Mouse (Mus musculus): Measurements from ENCODE around the gene Utp18.
"Not testable (repeated sequence)": the region's sequence is repeated elsewhere in the genome, so short reads cannot be mapped to it uniquely, and the experiment has no call there.

Utp18 gene

GRCm38 (mm10) chr11:93885572-93886410 is at the start of gene Utp18, which contains the start of gene Mbtd1:
Gene Utp18, minus strand, starts transcription at chr11:93885766.
Gene Mbtd1, plus strand, starts transcription at chr11:93885852.
- in situ Hi-C loops (cut with MboI; ENCODE audit: low pct_unique_long_range_greater_than_20kb in 1 of 2, low sequenced_read_pairs in 2 of 2, unreplicated experiment in 1 of 2), result no loop called here

- in situ Hi-C loops (cut with MboI; ENCODE audit: low pct_unique_long_range_greater_than_20kb in 1 of 2, low sequenced_read_pairs in 2 of 2, unreplicated experiment in 1 of 2), result no loop called here
Observed at GRCm38 (mm10) chr11:93929106-93929505, 43.5 kb upstream of the Utp18 start.

- in situ Hi-C loops (cut with MboI; ENCODE audit: low pct_unique_long_range_greater_than_20kb in 1 of 2, low sequenced_read_pairs in 2 of 2, unreplicated experiment in 1 of 2), result not testable (repeated sequence)
Observed at GRCm38 (mm10) chr11:93915019-93915418, 29.5 kb upstream of the Utp18 start.

GRCm38 (mm10) chr11:93911603-93912002 is 26.0 kb upstream of the Utp18 start:
- in situ Hi-C loops (cut with MboI; ENCODE audit: low pct_unique_long_range_greater_than_20kb in 1 of 2, low sequenced_read_pairs in 2 of 2, unreplicated experiment in 1 of 2), result no loop called here

- in situ Hi-C loops (cut with MboI; ENCODE audit: low pct_unique_long_range_greater_than_20kb in 1 of 2, low sequenced_read_pairs in 2 of 2, unreplicated experiment in 1 of 2), result no loop called here
Observed at GRCm38 (mm10) chr11:93908829-93909228, 23.3 kb upstream of the Utp18 start.

- in situ Hi-C loops (cut with MboI; ENCODE audit: low pct_unique_long_range_greater_than_20kb in 1 of 2, low sequenced_read_pairs in 2 of 2, unreplicated experiment in 1 of 2), result no loop called here
Observed at GRCm38 (mm10) chr11:93907839-93908238, 22.3 kb upstream of the Utp18 start.

GRCm38 (mm10) chr11:93906834-93907233 is 21.3 kb upstream of the Utp18 start:
- in situ Hi-C loops (cut with MboI; ENCODE audit: low pct_unique_long_range_greater_than_20kb in 1 of 2, low sequenced_read_pairs in 2 of 2, unreplicated experiment in 1 of 2), result no loop called here

GRCm38 (mm10) chr11:93897732-93898131 is 12.2 kb upstream of the Utp18 start:
- in situ Hi-C loops (cut with MboI; ENCODE audit: low pct_unique_long_range_greater_than_20kb in 1 of 2, low sequenced_read_pairs in 2 of 2, unreplicated experiment in 1 of 2), result no loop called here

GRCm38 (mm10) chr11:93887080-93887447 is 1.5 kb upstream of the Utp18 start:
- in situ Hi-C loops (cut with MboI; ENCODE audit: low pct_unique_long_range_greater_than_20kb in 1 of 2, low sequenced_read_pairs in 2 of 2, unreplicated experiment in 1 of 2), result no loop called here

GRCm38 (mm10) chr11:93886411-93887079 is 979 bp upstream of the Utp18 start:
- in situ Hi-C loops (cut with MboI; ENCODE audit: low pct_unique_long_range_greater_than_20kb in 1 of 2, low sequenced_read_pairs in 2 of 2, unreplicated experiment in 1 of 2), result no loop called here

GRCm38 (mm10) chr11:93884901-93885571 is 530 bp downstream of the Utp18 start:
- in situ Hi-C loops (cut with MboI; ENCODE audit: low pct_unique_long_range_greater_than_20kb in 1 of 2, low sequenced_read_pairs in 2 of 2, unreplicated experiment in 1 of 2), result no loop called here

GRCm38 (mm10) chr11:93884068-93884467 is 1.5 kb downstream of the Utp18 start:
- in situ Hi-C loops (cut with MboI; ENCODE audit: low pct_unique_long_range_greater_than_20kb in 1 of 2, low sequenced_read_pairs in 2 of 2, unreplicated experiment in 1 of 2), result no loop called here

GRCm38 (mm10) chr11:93862638-93863037 is 22.9 kb downstream of the Utp18 start:
- in situ Hi-C loops (cut with MboI; ENCODE audit: low pct_unique_long_range_greater_than_20kb in 1 of 2, low sequenced_read_pairs in 2 of 2, unreplicated experiment in 1 of 2), result no loop called here

- in situ Hi-C loops (cut with MboI; ENCODE audit: low pct_unique_long_range_greater_than_20kb in 1 of 2, low sequenced_read_pairs in 2 of 2, unreplicated experiment in 1 of 2), result no loop called here
Observed at GRCm38 (mm10) chr11:93862045-93862623, 23.4 kb downstream of the Utp18 start.

GRCm38 (mm10) chr11:93861193-93861592 is 24.4 kb downstream of the Utp18 start:
- in situ Hi-C loops (cut with MboI; ENCODE audit: low pct_unique_long_range_greater_than_20kb in 1 of 2, low sequenced_read_pairs in 2 of 2, unreplicated experiment in 1 of 2), result no loop called here

- in situ Hi-C loops (cut with MboI; ENCODE audit: low pct_unique_long_range_greater_than_20kb in 1 of 2, low sequenced_read_pairs in 2 of 2, unreplicated experiment in 1 of 2), result no loop called here
Observed at GRCm38 (mm10) chr11:93860540-93861172, 24.9 kb downstream of the Utp18 start.

- in situ Hi-C loops (cut with MboI; ENCODE audit: low pct_unique_long_range_greater_than_20kb in 1 of 2, low sequenced_read_pairs in 2 of 2, unreplicated experiment in 1 of 2), result no loop called here
Observed at GRCm38 (mm10) chr11:93856284-93856955, 29.1 kb downstream of the Utp18 start.

GRCm38 (mm10) chr11:93852546-93852945 is 33.0 kb downstream of the Utp18 start:
- in situ Hi-C loops (cut with MboI; ENCODE audit: low pct_unique_long_range_greater_than_20kb in 1 of 2, low sequenced_read_pairs in 2 of 2, unreplicated experiment in 1 of 2), result no loop called here
